Mouse (Mus musculus): ENCODE results near the gene Zfp865. TPM values are rescaled to one million over a fixed set of nuclear protein-coding genes. Genes with fewer than 3 reads are reported as not detected.
"Not testable (repeated sequence)": the region's sequence is repeated elsewhere in the genome, so short reads cannot be mapped to it uniquely, and the experiment has no call there.

The Zfp865 gene
- polyA plus RNA-seq, 1 experiment from 2014 or later = 8.1 TPM

DNA sequence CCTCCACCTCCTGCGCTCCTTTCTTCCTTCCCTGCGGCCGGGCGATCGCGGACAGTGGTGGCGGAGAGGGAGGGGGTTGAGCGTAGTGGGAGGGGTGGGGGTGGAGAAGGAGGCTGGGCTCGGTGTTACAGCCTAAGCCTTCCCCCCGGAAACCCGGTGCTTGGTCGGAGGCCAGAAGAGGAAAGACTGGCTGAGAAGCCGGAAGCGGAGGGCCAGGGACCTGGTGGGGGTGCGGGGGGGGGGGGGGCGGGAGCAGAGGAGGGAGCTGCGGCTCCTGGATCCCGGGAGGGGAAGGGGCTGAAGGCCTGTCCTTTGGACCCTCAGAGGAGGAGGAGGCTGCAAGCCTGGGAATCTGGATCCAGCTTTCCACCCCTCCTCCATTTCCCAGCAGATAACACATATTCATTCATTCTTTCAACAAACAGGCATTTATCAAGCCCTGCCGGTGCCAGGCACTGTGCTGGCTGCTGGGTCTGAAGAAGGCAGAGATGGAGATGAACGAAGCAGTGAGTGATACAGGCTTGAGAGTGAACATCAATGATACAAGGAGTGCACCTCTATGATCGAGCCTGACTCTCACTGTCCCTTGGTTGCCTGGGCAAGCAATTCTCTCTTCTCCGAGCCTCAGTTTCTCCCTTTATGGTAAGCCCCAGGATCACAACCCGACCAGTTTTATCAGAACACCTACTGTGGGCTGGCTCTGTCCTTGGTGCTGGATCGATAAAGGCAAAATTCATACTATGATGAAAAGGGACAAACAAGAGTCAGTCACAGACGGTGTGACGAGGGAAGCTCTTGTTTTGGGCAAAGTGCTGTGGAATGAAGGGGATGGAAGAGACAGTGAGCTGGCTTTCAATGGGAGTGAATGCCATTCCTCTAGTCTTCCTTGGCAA lies 23.9 kb upstream of the Zfp865 start, which contains the start of gene Zfp579:
Gene Zfp579, minus strand, starts transcription at position 156 of the 893 bp plus-strand sequence.
- 7% methylated on average over 14 of the region's 26 CpGs for WGBS
- Histone ChIP-seq H3K9ac (peak within 1 kb of the TSS; percentile 83), H3K4me3 (peak within 1 kb of the TSS; percentile 81), H3K27me3 (peaks cover 25% of the 10 kb centered on the region), H3K4me2 (replicated peaks) (peak within 1 kb of the TSS; percentile 85), H3K4me1 (peaks cover 27% of the 10 kb centered on the region), H3K27ac (peak within 1 kb of the TSS; percentile 39; the same call in 1 of the 2 replicates), H3K36me3 (peaks cover 33% of the 10 kb centered on the region), H3K9me3 (peaks cover 4% of the 10 kb centered on the region; the same call in 1 of the 2 replicates)
- peak; percentile 86 for ATAC-seq (ENCODE audit: low FRiP score, low read depth)

GRCm38 (mm10) chr7:4996934-4997333 lies 23.2 kb upstream of the Zfp865 start:
- Histone ChIP-seq H3K27ac (no peak overlapping the region), H3K4me2 (replicated peaks) (peak overlapping the region; percentile 85), H3K27me3 (peaks cover 25% of the 10 kb centered on the region), H3K9me3 (no peaks in the 10 kb centered on the region), H3K4me1 (peaks cover 27% of the 10 kb centered on the region), H3K36me3 (peaks cover 26% of the 10 kb centered on the region), H3K9ac (peak overlapping the region; percentile 83), H3K4me3 (peak overlapping the region; percentile 81)
- no peak for ATAC-seq (ENCODE audit: low FRiP score, low read depth)
- WGBS = 65% methylated on average over 8 of the region's 8 CpGs

DNA sequence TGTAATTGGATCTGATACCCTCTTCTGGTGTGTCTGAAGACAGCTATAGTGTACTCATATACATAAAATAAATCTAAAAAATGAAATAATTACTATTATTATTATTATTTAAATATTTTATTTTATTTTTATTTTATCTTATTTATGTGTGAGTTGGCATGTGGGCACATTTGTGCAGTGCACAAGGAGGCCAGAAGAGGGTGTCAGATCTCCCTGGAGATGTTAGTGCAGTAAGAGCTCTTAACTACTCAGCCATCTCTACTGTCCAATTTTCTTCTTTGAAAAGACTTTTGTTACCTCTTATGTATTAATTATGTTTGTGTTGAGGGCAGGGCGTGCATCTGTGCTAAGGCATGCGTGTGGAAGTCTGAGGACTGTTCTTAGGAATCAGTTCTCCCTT lies 20.3 kb upstream of the Zfp865 start:
- Histone ChIP-seq H3K4me2 (replicated peaks) (no peak overlapping the region), H3K36me3 (no peaks in the 10 kb centered on the region), H3K9me3 (no peaks in the 10 kb centered on the region), H3K27me3 (peaks cover 3% of the 10 kb centered on the region; the same call in 1 of the 2 replicates), H3K4me3 (no peak overlapping the region), H3K27ac (no peak overlapping the region), H3K9ac (no peak overlapping the region), H3K4me1 (peaks cover 14% of the 10 kb centered on the region)
- no peak for ATAC-seq (ENCODE audit: low FRiP score, low read depth)
- WGBS = 69% methylated on average over 2 of the region's 2 CpGs

DNA sequence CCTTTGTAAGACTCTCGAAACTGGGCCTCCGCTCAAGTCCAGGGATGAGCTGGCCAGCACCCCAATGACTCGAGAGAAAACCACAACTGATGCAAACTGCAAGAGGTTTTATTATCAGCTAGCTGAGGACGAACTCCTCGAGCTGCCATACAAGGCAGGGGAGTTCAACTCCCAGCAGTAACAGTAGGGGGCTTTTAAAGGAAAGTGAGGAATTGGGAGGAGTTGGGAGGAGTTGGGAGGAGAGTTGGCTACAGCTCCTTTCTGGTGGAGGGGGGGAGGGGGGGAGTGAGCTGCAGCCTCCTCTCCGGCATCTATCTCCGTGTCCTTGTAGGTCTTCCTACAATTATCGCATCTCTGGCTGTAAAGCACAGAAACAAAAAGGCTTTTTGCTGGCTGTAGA lies 17.3 kb upstream of the Zfp865 start:
- not testable (repeated sequence) for ATAC-seq (ENCODE audit: low FRiP score, low read depth); H3K9ac ChIP-seq; H3K4me2 ChIP-seq (replicated peaks); H3K4me3 ChIP-seq; H3K27ac ChIP-seq; H3K9me3 ChIP-seq; H3K27me3 ChIP-seq; H3K4me1 ChIP-seq
- 63% methylated on average over 8 of the region's 8 CpGs for WGBS
- H3K36me3 ChIP-seq = peaks cover 21% of the 10 kb centered on the region

DNA sequence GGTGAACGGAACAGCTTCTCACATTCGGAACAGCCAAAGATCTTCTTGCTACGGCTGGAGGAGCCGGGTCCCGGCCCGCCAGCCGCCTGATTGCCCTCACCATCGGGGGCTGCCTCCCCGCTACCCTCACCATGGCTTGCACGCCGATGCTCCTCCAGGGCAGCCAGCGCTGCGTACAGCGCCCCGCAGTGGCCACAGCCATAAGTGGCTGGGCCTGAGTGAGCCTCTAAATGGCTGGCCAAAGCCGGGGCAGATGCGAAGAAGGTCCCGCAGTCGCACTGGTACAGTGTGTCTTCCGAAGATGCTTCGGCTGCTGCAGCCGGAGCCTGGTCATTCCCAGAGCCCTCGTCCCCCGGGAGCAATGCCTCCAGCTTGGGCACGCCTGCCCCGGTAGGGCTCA lies 11.9 kb upstream of the Zfp865 start:
- Histone ChIP-seq H3K4me3 (no peak overlapping the region), H3K4me2 (replicated peaks) (no peak overlapping the region), H3K9ac (no peak overlapping the region), H3K27me3 (no peaks in the 10 kb centered on the region), H3K36me3 (peaks cover 74% of the 10 kb centered on the region), H3K9me3 (peaks cover 5% of the 10 kb centered on the region; the same call in 1 of the 2 replicates), H3K27ac (no peak overlapping the region), H3K4me1 (peaks cover 3% of the 10 kb centered on the region; the same call in 1 of the 2 replicates)
- ATAC-seq (ENCODE audit: low FRiP score, low read depth) = no peak
- 96% methylated on average over 26 of the region's 26 CpGs for WGBS

- Histone ChIP-seq H3K4me3 (peak overlapping the region; percentile 68), H3K27ac (no peak overlapping the region), H3K9me3 (peaks cover 5% of the 10 kb centered on the region; the same call in 1 of the 2 replicates), H3K36me3 (peaks cover 65% of the 10 kb centered on the region), H3K27me3 (no peaks in the 10 kb centered on the region), H3K4me1 (peaks cover 10% of the 10 kb centered on the region), H3K9ac (no peak overlapping the region), H3K4me2 (replicated peaks) (peak overlapping the region; percentile 62)
- 92% methylated on average over 27 of the region's 27 CpGs for WGBS
- no peak for ATAC-seq (ENCODE audit: low FRiP score, low read depth)
Observed at GRCm38 (mm10) chr7:5012681-5013513, 7.3 kb upstream of the Zfp865 start.

DNA sequence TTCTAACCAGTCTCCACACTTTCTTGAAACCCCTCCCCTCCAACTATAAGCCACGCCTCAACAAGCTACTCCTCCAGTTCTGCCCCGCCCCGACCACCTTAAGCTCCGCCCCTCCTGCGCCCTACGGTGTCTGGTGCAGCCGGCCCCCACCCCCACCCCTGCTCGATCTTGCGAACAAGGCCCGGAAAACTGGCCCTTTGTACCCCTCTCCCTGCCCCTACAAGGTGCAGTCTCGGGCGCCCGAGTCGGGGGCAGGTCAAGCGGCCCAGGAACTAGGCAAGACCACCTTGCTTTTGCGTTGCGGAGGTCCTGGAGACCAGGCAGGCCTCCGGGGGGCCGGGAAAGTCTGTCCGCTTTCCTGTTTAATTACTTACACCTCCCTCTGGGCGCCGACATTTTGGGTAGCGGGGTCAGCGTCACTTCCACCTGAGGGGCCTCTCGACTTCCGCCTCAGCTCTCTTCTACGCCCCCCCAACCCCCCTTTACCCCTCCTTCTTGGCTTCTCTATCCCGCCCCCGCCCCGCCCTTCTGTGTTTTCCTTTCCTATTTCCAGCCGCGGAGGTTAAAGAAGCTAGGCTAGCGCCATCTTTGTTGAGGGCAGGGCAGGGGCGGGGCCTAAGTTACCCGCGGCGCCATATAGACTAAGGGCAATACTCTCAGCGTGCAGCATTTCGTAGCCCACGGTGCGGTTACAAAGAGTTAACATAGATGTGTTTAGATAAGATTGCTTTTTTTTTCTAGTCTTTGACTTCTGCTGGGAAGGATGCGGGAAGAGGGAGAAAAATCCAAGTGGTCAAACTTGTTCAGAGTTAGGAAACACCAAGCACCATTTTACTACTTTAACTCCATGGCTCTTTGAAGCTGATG lies 5.7 kb upstream of the Zfp865 start, which contains the start of the genes Zfp524 and Fiz1:
Gene Zfp524, plus strand, starts transcription at position 165 of the 867 bp plus-strand sequence.
Gene Fiz1, minus strand, starts transcription at position 447 of the 867 bp plus-strand sequence.
- Histone ChIP-seq H3K4me2 (replicated peaks) (peak within 1 kb of the TSS; percentile 70), H3K4me1 (peaks cover 14% of the 10 kb centered on the region), H3K27me3 (no peaks in the 10 kb centered on the region), H3K27ac (peak within 1 kb of the TSS; percentile 99), H3K4me3 (peak within 1 kb of the TSS; percentile 68), H3K36me3 (peaks cover 52% of the 10 kb centered on the region), H3K9me3 (no peaks in the 10 kb centered on the region), H3K9ac (peak within 1 kb of the TSS; percentile 83)
- under 1% methylated on average over 41 of the region's 42 CpGs for WGBS
- ATAC-seq (ENCODE audit: low FRiP score, low read depth) = peak; percentile 82

DNA sequence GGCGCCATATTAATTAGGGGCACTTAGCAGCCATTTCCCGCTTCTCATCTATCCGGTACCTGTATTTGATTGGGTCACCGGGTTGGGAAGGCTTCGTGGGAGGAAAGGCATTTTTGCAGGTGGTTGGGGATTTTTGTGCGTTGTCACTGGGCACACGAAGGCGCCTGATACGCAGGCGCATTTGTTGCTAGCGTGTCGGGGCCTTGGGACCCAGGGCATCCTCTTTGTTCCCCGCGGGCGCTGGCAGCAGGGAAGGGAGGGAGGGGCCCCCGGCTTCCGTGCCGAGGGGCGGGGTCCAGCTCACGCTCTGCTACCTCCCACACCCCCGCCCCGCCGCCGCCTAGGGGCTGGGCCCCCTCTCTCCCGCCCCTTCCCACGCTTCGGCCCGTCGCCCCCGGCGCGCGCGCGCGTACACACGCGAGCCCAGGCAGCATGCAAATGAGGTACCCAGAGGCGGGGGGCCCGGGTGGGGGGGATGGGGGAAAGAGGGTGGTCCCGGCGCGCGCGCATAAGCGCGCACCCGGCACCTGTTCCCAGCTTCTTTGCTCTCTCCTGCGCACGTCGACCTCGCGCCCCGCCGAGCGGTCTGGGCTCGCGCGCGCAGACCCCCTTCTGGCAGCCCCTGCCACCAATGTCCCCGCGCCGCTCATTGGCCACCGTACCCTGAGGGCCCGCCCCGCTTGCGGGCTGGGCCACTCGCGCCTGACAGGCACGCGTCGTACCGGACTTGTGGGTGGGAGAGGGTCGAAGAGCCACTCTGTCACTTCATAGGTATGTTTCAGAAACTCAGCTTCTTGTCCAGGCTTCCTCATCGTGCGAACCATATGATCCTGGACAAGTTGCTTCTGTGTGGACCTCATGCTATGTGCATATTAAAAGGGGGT lies 4.8 kb upstream of the Zfp865 start, which contains the start of gene Gm44973:
Gene Gm44973, plus strand, starts transcription at position 379 of the 884 bp plus-strand sequence.
- no peaks in the 10 kb centered on the region for H3K27me3 ChIP-seq
- H3K9ac ChIP-seq = peak within 1 kb of the TSS; percentile 83
- H3K9me3 ChIP-seq = no peaks in the 10 kb centered on the region
- peak within 1 kb of the TSS; percentile 99 for H3K27ac ChIP-seq
- ATAC-seq (ENCODE audit: low FRiP score, low read depth) = peak; percentile 78
- peaks cover 15% of the 10 kb centered on the region for H3K4me1 ChIP-seq
- peak within 1 kb of the TSS; percentile 68 for H3K4me3 ChIP-seq
- H3K36me3 ChIP-seq = peaks cover 44% of the 10 kb centered on the region
- peak within 1 kb of the TSS; percentile 70 for H3K4me2 ChIP-seq (replicated peaks)
- WGBS = 1% methylated on average over 60 of the region's 76 CpGs

DNA sequence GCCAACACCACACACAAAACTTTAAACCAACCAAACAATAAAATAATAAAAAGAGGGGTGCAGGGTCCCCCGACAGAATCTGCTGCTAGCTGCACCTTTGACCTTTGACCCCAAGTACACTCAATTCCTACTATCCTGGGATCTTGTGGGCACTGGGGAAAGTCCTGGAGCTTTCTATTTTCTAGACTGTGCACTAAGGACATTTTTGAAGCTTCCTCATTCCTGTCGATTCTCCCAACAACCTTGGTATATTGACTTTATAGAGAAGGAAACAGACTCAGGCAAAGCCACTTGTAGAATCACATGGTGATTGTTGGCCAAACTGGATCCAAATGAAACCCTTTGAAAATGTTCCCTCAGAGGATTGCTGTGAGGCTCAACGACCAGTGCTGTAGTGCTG lies 4.1 kb upstream of the Zfp865 start:
- WGBS = 59% methylated on average over 3 of the region's 3 CpGs
- Histone ChIP-seq H3K9ac (peak overlapping the region; percentile 65), H3K27me3 (no peaks in the 10 kb centered on the region), H3K4me1 (peaks cover 17% of the 10 kb centered on the region), H3K4me2 (replicated peaks) (peak overlapping the region; percentile 70), H3K9me3 (no peaks in the 10 kb centered on the region), H3K27ac (peak overlapping the region; percentile 99), H3K4me3 (peak overlapping the region; percentile 68), H3K36me3 (peaks cover 37% of the 10 kb centered on the region)
- ATAC-seq (ENCODE audit: low FRiP score, low read depth) = no peak

GRCm38 (mm10) chr7:5016920-5017319 lies 3.3 kb upstream of the Zfp865 start:
- peaks cover 33% of the 10 kb centered on the region for H3K36me3 ChIP-seq
- no peak overlapping the region for H3K27ac ChIP-seq
- no peaks in the 10 kb centered on the region for H3K9me3 ChIP-seq
- no peaks in the 10 kb centered on the region for H3K27me3 ChIP-seq
- H3K4me3 ChIP-seq = no peak overlapping the region
- 96% methylated on average over 2 of the region's 2 CpGs for WGBS
- H3K4me1 ChIP-seq = peaks cover 25% of the 10 kb centered on the region
- H3K4me2 ChIP-seq (replicated peaks) = no peak overlapping the region
- no peak for ATAC-seq (ENCODE audit: low FRiP score, low read depth)
- no peak overlapping the region for H3K9ac ChIP-seq
